Mouse (Mus musculus): ENCODE data around the gene Sox5.

The Sox5 gene

GRCm38 (mm10) chr6:144781431-144782030 is at the start of gene Sox5:
Sox5 (minus strand) TSS chr6:144781977.
- no peak for DNase-seq (ENCODE audit: low spot score)

GRCm38 (mm10) chr6:144825018-144825602 is 43.3 kb upstream of the Sox5 start:
- DNase-seq (ENCODE audit: low spot score), result no peak

GRCm38 (mm10) chr6:144824153-144824552 is 42.4 kb upstream of the Sox5 start:
- DNase-seq (ENCODE audit: low spot score), result no peak

GRCm38 (mm10) chr6:144822594-144822993 is 40.8 kb upstream of the Sox5 start:
- DNase-seq (ENCODE audit: low spot score), result no peak

- no peak for DNase-seq (ENCODE audit: low spot score)
Measured at GRCm38 (mm10) chr6:144821019-144821418, 39.2 kb upstream of the Sox5 start.

- no peak for DNase-seq (ENCODE audit: low spot score)
Measured at GRCm38 (mm10) chr6:144818016-144818415, 36.2 kb upstream of the Sox5 start.

- DNase-seq (ENCODE audit: low spot score), result no peak
Measured at GRCm38 (mm10) chr6:144817329-144817932, 35.7 kb upstream of the Sox5 start.

GRCm38 (mm10) chr6:144815542-144815941 is 33.8 kb upstream of the Sox5 start:
- no peak for DNase-seq (ENCODE audit: low spot score)

- DNase-seq (ENCODE audit: low spot score), result no peak
Measured at GRCm38 (mm10) chr6:144814931-144815364, 33.2 kb upstream of the Sox5 start.

- DNase-seq (ENCODE audit: low spot score), result no peak
Measured at GRCm38 (mm10) chr6:144804321-144804720, 22.5 kb upstream of the Sox5 start.

- no peak for DNase-seq (ENCODE audit: low spot score)
Measured at GRCm38 (mm10) chr6:144803063-144803462, 21.3 kb upstream of the Sox5 start.

GRCm38 (mm10) chr6:144794356-144794755 is 12.6 kb upstream of the Sox5 start:
- no peak for DNase-seq (ENCODE audit: low spot score)

- no peak for DNase-seq (ENCODE audit: low spot score)
Measured at GRCm38 (mm10) chr6:144792871-144793270, 11.1 kb upstream of the Sox5 start.

GRCm38 (mm10) chr6:144783295-144783694 is 1.5 kb upstream of the Sox5 start:
- no peak for DNase-seq (ENCODE audit: low spot score)

GRCm38 (mm10) chr6:144782866-144783265 is 1.1 kb upstream of the Sox5 start:
- no peak for DNase-seq (ENCODE audit: low spot score)

GRCm38 (mm10) chr6:144782031-144782857 is 467 bp upstream of the Sox5 start:
- DNase-seq (ENCODE audit: low spot score), result no peak

- DNase-seq (ENCODE audit: low spot score), result no peak
Measured at GRCm38 (mm10) chr6:144780608-144781285, 1.0 kb downstream of the Sox5 start.

- DNase-seq (ENCODE audit: low spot score), result no peak
Measured at GRCm38 (mm10) chr6:144779945-144780607, 1.7 kb downstream of the Sox5 start.

- no peak for DNase-seq (ENCODE audit: low spot score)
Measured at GRCm38 (mm10) chr6:144777356-144778035, 4.3 kb downstream of the Sox5 start.

GRCm38 (mm10) chr6:144773736-144774135 is 8.0 kb downstream of the Sox5 start:
- DNase-seq (ENCODE audit: low spot score), result no peak

GRCm38 (mm10) chr6:144772985-144773384 is 8.8 kb downstream of the Sox5 start:
- no peak for DNase-seq (ENCODE audit: low spot score)

Measured in urinary bladder, postnatal 10 days (tissue).